Mouse (Mus musculus): Measurements from ENCODE around the gene Oasl1. TPM values are rescaled to one million over a fixed set of nuclear protein-coding genes. Genes with fewer than 3 reads are reported as not detected.

The Oasl1 gene
- polyA plus RNA-seq, 1 experiment from 2014 or later = 0.40 TPM

DNA sequence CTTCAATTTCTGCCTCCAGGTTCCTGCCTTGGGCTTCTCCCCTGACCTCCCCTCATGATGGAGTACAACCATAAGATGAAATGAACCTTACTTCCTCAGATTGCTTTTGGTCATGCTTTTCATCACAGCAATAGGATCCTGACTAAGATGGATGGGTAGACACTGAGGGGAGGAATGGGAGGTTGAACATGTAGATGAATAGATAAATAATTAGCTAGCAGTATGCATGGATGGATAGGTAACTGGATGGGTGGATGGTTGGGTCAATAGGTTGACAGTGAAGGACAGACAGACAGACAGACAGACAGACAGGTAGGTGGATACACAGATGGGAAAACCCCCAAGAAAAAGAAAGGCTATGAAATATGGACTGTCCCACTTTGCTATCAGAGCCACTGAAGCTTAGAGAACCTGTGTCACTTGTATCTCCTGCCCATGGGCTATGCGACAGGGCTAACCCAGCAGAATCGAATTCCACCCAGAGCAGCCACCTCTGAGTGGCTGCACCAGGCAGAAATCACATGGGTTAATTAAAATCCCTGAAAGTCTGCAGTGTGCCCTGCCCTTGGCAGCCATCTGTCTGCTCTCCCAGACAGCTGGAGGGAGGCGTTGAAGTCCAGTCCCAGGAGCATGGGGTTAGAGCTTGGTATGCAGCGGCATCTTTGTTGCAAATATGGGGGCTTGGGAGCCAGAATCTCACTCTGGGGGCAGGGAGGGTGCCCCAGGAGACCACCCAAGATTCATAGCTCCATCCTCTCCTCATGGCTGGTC lies 38.7 kb downstream of the Oasl1 start:
- H3K27ac ChIP-seq = no peak overlapping the region
- H3K27me3 ChIP-seq (replicated peaks) = no peaks in the 10 kb centered on the region
- no peaks in the 10 kb centered on the region for H3K9me3 ChIP-seq
- no peaks in the 10 kb centered on the region for H3K4me1 ChIP-seq
- H3K9ac ChIP-seq = no peak overlapping the region
- H3K4me2 ChIP-seq = no peak overlapping the region
- no peak for ATAC-seq (replicated peaks)
- 46% methylated on average over 4 of the region's 4 CpGs for WGBS
- H3K36me3 ChIP-seq (replicated peaks) = no peaks in the 10 kb centered on the region
- no peak overlapping the region for H3K4me3 ChIP-seq

DNA sequence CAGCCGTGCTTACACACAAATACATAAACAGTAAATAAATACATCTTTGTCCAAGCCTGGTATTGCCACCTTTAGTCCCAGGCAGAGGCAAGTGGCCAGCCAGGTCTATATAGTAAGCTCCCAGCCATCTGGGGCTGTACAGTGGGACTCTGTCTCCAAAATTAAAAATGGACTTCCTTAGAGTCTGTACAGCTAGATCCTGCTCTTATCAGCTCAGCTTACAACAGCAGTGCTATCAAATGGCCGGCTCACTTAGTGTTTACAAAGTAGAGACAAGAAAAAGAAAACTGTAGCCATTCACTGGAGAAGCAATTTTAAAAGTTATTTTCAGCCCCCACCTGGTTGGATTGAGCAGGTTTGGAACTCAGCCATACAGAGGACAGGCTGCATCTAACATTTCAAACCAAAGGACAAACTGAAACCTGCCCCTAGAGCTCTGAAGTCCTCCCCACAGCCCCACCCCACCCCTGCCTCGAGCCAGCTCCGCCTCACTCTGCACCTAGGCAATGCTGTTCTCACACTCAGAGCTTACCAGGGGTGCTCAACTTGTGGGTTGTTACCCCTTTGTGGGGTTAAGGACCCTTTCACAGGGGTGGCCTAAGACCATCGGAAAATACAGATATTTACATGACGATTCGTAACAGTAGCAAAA lies 41.4 kb downstream of the Oasl1 start:
- no peaks in the 10 kb centered on the region; the same call in 1 of the 2 replicates for H3K27me3 ChIP-seq (replicated peaks)
- no peak overlapping the region for H3K4me2 ChIP-seq
- H3K9ac ChIP-seq = no peak overlapping the region
- no peaks in the 10 kb centered on the region for H3K4me1 ChIP-seq
- no peaks in the 10 kb centered on the region for H3K36me3 ChIP-seq (replicated peaks)
- no peaks in the 10 kb centered on the region for H3K9me3 ChIP-seq
- WGBS = 67% methylated on average over 7 of the region's 7 CpGs
- no peak overlapping the region for H3K4me3 ChIP-seq
- H3K27ac ChIP-seq = no peak overlapping the region
- no peak for ATAC-seq (replicated peaks)

DNA sequence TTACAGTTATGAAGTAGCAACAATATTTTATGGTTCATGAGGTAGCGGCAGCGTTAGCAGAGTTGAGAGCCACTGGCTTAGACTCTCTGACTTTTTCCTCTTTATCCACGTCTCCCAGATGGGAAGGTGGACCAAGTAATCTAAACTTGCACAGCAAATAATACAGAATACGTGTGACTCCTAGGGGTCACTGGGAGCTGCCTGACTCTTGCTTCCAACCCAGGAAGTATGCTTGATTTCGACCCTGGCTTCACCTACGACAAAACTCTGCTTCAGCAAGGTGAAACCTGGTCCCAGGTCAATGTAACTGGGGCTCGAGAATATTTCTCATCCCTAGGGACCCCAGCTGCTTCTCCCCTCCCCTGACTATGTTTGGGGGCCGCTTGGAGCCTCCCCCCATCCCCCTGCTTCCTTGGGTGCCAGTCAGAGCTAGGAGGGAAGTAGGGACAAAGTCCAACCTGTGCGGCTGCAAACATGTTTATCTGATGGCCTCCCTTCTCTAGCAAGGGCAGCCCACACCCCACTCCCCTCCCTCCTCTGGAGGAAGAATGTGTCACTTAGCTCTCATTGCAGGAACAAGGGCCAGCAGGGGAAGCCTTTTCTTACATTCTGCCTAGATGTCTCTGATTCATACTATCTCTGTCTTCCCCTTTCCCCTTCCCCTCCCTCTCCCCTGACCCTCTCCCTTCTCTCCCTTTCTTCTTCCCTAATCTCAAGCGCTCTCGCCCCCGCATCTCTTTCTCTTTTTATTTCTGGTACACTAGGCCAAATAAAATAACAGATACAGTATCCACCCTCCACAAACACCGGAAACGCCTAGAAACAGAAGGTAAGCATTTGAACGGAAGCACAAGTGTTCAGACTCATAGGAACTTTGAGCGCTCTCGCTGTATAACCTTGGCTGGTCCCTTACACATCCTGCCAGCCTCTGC lies 42.2 kb downstream of the Oasl1 start:
- H3K9me3 ChIP-seq = no peaks in the 10 kb centered on the region
- H3K27me3 ChIP-seq (replicated peaks) = no peaks in the 10 kb centered on the region; the same call in 1 of the 2 replicates
- H3K4me3 ChIP-seq = no peak overlapping the region
- H3K9ac ChIP-seq = no peak overlapping the region
- H3K4me2 ChIP-seq = no peak overlapping the region
- WGBS = 71% methylated on average over 17 of the region's 17 CpGs
- H3K36me3 ChIP-seq (replicated peaks) = no peaks in the 10 kb centered on the region
- no peak overlapping the region for H3K27ac ChIP-seq
- ATAC-seq (replicated peaks) = no peak
- H3K4me1 ChIP-seq = no peaks in the 10 kb centered on the region

DNA sequence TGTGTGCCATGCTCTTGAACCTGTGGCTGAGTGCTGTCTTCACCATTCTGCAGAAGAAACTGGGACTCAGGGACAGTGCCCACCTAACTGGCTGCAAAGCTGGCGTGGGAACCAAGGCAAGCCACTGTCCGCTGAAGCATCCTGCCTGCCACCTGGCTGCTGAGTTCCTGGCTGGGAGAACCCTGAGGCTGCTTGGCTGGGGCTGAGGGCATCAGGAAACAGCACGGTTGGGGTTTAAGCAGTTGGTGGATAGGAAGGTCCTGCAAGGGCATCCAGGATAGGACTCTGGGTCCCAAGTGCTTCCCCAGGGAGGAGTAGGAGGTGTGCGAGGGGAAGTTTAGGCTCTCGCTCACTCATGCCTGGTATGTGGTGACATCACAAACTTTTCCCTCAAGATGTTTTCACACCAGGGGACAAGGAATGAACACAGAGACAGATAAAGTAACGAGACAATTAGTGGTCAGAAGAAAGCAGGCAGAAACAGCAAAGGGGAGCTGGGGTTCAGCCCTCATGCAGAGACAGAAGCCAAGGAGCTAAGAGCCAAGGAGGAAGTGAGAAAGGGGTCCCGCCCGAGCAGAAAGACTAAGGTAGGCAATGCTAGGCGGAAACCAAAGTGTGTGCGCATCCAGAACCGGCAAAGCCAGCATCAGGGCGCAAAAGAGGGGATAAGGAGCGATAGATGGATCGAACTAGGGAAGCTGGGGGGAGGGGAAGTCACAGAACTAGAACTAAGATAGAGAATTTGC lies 44.7 kb downstream of the Oasl1 start:
- no peak for ATAC-seq (replicated peaks)
- H3K4me3 ChIP-seq = no peak overlapping the region
- H3K9me3 ChIP-seq = no peaks in the 10 kb centered on the region
- 51% methylated on average over 14 of the region's 14 CpGs for WGBS
- H3K36me3 ChIP-seq (replicated peaks) = no peaks in the 10 kb centered on the region
- no peak overlapping the region for H3K9ac ChIP-seq
- no peak overlapping the region for H3K27ac ChIP-seq
- H3K27me3 ChIP-seq (replicated peaks) = no peaks in the 10 kb centered on the region; the same call in 1 of the 2 replicates
- H3K4me1 ChIP-seq = no peaks in the 10 kb centered on the region
- H3K4me2 ChIP-seq = no peak overlapping the region

DNA sequence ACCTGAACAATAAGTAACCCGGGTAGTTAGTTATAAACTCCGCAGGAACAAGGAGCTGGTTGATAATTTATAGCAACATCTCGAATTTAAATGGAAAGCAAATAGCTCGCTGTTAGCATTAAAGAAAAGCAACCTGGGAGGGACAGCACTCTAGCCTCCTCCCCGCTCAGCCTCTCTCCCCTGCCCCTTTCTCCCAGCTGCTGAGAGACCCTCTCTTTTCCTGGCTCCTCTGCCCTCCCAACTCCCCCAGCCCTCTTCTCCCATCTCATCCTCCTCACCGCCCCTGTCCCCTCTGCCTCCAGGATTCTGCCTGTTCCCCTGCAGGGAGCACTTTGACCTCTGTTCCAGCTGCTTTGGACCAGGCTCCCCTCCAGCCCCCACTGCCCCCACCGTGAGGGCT lies 45.6 kb downstream of the Oasl1 start:
- Histone ChIP-seq H3K27ac (no peak overlapping the region), H3K4me3 (no peak overlapping the region), H3K9ac (no peak overlapping the region), H3K4me2 (no peak overlapping the region), H3K4me1 (no peaks in the 10 kb centered on the region), H3K36me3 (replicated peaks) (no peaks in the 10 kb centered on the region), H3K27me3 (replicated peaks) (no peaks in the 10 kb centered on the region; the same call in 1 of the 2 replicates), H3K9me3 (no peaks in the 10 kb centered on the region)
- 24% methylated on average over 7 of the region's 7 CpGs for WGBS
- no peak for ATAC-seq (replicated peaks)

DNA sequence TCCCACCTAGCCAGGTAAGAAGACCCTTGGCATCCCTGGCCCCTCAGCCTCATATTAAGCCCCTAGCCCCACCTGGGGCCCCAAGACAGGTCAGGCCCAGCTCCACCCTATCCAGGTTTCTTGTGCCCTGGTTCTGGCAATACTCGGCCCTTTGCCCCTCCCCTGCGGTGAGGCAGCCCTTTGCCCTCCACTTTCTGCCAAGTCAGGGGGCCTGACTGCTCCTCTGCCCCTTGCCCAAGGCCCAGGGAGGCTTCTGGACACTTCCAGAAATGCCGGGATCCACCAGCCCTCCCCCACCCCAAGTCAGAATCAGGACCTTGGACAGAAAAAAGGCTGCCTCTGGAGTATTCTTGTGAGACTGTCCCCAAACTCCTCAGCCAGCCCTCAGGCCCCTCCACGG lies 46.0 kb downstream of the Oasl1 start:
- no peak for ATAC-seq (replicated peaks)
- H3K27me3 ChIP-seq (replicated peaks) = no peaks in the 10 kb centered on the region; the same call in 1 of the 2 replicates
- no peaks in the 10 kb centered on the region for H3K9me3 ChIP-seq
- H3K9ac ChIP-seq = no peak overlapping the region
- H3K4me3 ChIP-seq = no peak overlapping the region
- 15% methylated on average over 4 of the region's 4 CpGs for WGBS
- no peak overlapping the region for H3K4me2 ChIP-seq
- no peak overlapping the region for H3K27ac ChIP-seq
- no peaks in the 10 kb centered on the region for H3K36me3 ChIP-seq (replicated peaks)
- H3K4me1 ChIP-seq = no peaks in the 10 kb centered on the region

DNA sequence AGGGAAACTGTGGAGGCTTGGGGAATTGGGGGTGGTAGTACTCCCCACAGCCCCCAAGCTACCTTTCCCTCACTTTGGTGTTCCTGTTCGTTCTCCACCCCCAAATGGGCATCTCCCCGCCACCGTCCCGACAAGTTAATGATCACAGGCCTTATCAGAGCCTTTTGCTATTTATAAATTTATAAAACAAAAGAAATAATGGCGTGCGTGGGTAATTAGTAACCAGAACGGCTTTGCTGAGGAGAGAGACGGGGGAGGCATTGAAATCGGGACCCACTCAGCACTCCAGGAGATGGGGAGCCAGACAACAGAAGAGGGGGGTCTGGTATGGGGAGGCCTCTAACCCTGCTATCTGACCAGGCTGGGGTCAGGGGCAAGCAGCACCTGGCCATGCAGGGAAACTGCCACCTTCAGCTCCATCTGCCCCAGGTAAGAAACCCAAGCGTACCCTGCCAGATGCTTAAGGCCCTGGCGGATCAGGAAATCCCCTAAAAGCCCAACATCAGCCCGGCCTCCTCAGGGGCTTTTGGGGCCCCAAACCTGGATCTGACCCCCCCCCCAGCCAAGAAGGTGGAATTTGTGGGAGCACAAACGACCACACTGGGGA lies 46.7 kb downstream of the Oasl1 start:
- Histone ChIP-seq H3K27ac (no peak overlapping the region), H3K36me3 (replicated peaks) (no peaks in the 10 kb centered on the region), H3K27me3 (replicated peaks) (no peaks in the 10 kb centered on the region; the same call in 1 of the 2 replicates), H3K9me3 (no peaks in the 10 kb centered on the region), H3K4me2 (no peak overlapping the region), H3K4me1 (no peaks in the 10 kb centered on the region), H3K9ac (no peak overlapping the region), H3K4me3 (no peak overlapping the region)
- WGBS = 59% methylated on average over 13 of the region's 13 CpGs
- no peak for ATAC-seq (replicated peaks)

DNA sequence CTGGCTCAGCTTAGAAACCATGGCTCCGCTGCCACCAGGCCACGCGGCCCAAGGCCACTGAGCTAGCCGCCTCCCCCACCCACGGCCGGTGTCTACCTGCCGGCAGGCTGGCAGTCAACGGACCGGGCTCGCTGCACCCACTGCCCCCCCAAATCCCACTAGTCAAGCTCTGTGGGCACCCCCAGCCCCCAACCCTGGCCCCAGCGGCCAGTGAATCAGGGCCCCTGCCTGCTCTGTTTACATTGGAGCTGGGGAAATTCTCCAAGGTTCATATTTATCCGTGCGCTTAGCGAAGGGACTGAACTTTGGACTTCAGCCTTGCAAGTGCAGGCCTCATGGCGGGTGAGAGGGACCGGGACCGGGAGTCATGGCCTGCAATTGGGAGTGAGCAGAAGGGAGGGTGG lies 47.8 kb downstream of the Oasl1 start, which contains the start of gene Hnf1a:
TSS of gene Hnf1a (minus strand) at position 271 of the 404 bp plus-strand sequence.
- 88% methylated on average over 17 of the region's 17 CpGs for WGBS
- no peak for ATAC-seq (replicated peaks)
- Histone ChIP-seq H3K27me3 (replicated peaks) (no peaks in the 10 kb centered on the region; the same call in 1 of the 2 replicates), H3K9ac (no peak within 1 kb of the TSS), H3K36me3 (replicated peaks) (no peaks in the 10 kb centered on the region), H3K4me2 (no peak within 1 kb of the TSS), H3K9me3 (no peaks in the 10 kb centered on the region), H3K4me1 (no peaks in the 10 kb centered on the region), H3K4me3 (no peak within 1 kb of the TSS), H3K27ac (no peak within 1 kb of the TSS)

DNA sequence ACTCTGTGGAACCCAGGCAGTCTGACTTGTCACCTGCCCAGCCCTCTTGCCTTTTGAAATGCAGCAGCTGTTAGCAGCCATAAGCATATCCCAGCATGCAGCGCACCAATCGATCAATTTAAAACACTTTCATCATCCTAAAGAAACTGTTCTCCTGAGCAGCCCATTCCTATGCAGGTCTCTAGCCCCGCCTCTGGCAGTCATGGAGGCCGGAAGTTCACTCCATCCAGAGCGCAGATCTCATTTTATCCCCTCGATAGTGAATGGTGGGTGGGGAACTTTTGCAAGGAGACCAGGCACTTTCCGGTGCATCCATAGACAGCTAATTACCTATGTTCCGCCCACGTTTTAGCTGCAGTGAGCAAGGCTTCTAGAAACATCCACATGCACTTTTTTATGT lies 49.2 kb downstream of the Oasl1 start:
- 89% methylated on average over 9 of the region's 9 CpGs for WGBS
- no peaks in the 10 kb centered on the region for H3K4me1 ChIP-seq
- H3K27me3 ChIP-seq (replicated peaks) = no peaks in the 10 kb centered on the region; the same call in 1 of the 2 replicates
- no peak overlapping the region for H3K4me3 ChIP-seq
- no peaks in the 10 kb centered on the region for H3K9me3 ChIP-seq
- ATAC-seq (replicated peaks) = no peak
- no peaks in the 10 kb centered on the region for H3K36me3 ChIP-seq (replicated peaks)
- H3K27ac ChIP-seq = no peak overlapping the region
- H3K9ac ChIP-seq = no peak overlapping the region
- no peak overlapping the region for H3K4me2 ChIP-seq

DNA sequence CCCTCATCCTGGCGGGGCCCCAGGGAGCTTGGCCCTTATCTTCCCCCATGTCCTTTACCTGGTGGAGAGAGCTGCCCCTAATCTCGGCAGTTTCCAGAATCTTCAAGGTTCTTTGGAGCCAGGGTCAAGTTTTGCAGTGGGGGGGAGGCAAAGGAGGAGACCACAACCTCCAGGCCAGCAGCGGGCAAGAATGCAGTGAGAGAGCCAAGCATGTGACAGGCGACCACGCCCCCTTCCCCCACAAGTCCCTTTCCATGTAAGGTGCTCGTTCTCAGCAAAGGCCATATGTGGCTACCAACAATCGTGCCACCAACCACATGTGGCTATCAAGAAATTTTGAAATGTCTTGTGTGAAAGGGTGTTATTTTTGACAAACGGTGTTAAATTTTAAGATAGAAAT lies 50.1 kb downstream of the Oasl1 start:
- Histone ChIP-seq H3K9ac (no peak overlapping the region), H3K36me3 (replicated peaks) (no peaks in the 10 kb centered on the region), H3K9me3 (no peaks in the 10 kb centered on the region), H3K4me2 (no peak overlapping the region), H3K27ac (no peak overlapping the region), H3K27me3 (replicated peaks) (no peaks in the 10 kb centered on the region; the same call in 1 of the 2 replicates), H3K4me1 (no peaks in the 10 kb centered on the region), H3K4me3 (no peak overlapping the region)
- no peak for ATAC-seq (replicated peaks)
- 84% methylated on average over 8 of the region's 8 CpGs for WGBS

DNA sequence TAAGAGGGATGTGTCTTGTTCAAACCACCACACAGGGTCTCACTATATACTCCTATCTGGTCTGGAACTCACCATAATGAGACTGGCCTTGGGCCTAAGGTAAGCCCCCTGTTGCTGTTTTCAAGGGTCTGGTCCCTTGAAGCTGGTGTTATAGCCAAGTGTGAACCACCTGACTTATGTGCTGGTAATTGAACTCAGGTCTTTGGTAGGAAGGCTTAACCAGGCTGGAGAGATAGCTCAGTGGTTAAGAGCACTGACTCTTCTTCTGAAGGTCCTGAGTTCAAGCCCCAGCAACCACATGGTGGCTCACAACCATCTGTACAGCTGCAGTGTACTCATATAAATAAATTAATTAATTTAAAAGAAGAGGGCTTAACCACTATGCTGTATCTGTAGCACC lies 53.9 kb downstream of the Oasl1 start:
- no peaks in the 10 kb centered on the region for H3K36me3 ChIP-seq (replicated peaks)
- no peak overlapping the region for H3K4me3 ChIP-seq
- ATAC-seq (replicated peaks) = no peak
- H3K27ac ChIP-seq = no peak overlapping the region
- no peaks in the 10 kb centered on the region; the same call in 1 of the 2 replicates for H3K27me3 ChIP-seq (replicated peaks)
- peaks cover 13% of the 10 kb centered on the region for H3K4me1 ChIP-seq
- no peaks in the 10 kb centered on the region for H3K9me3 ChIP-seq
- H3K4me2 ChIP-seq = no peak overlapping the region
- no peak overlapping the region for H3K9ac ChIP-seq

Data from midbrain, embryonic 15.5 days (tissue).